Mouse (Mus musculus): ENCODE results near the gene Bves. TPM values are rescaled to one million over a fixed set of nuclear protein-coding genes. Genes with fewer than 3 reads are reported as not detected.

The Bves gene
- 0.07 and 0.17 TPM in 2 replicates for polyA plus RNA-seq (2012; rRNA removed)

GRCm38 (mm10) chr10:45335434-45336422 lies at the start of gene Bves:
Gene Bves (plus strand): TSS chr10:45335772.

Other genes starting within 250 kb of the Bves start
- 0.02 and 0.03 TPM in 2 replicates for gene Popdc3, start 157.7 kb upstream of the Bves start, polyA plus RNA-seq (2012; rRNA removed)
- gene Lin28b, start 150.6 kb downstream of the Bves start, polyA plus RNA-seq (2012; rRNA removed) = 6.1 and 7.4 TPM in 2 replicates
- gene Hace1, start 242.1 kb downstream of the Bves start, polyA plus RNA-seq (2012; rRNA removed) = 30.1 and 35.2 TPM in 2 replicates